Mouse (Mus musculus) lung, embryonic 14.5 days (tissue): Measurements from ENCODE around the gene Samm50. TPM values are rescaled to one million over a fixed set of nuclear protein-coding genes. Genes with fewer than 3 reads are reported as not detected.

Source experiments
- ATAC-seq: fragments of 200-750 bp; cut with Nextera tagmentation; 2 replicates; pipeline ENCODE4 v1.8.0; 2017; ENCODE audit warnings: mild to moderate bottlenecking, moderate TSS enrichment, moderate library complexity; ENCODE audit not compliant: insufficient read depth
- DNase-seq: peaks from one replicate; pipeline ENCODE4 v3.0.0-alpha.2; 2015
- H3K27ac ChIP-seq: fragments of 300-500 bp; sonication (generic); 2 replicates; pipeline ENCODE4 v1.5.1; 2014; ENCODE audit warnings: low read depth, mild to moderate bottlenecking, moderate library complexity
- H3K27me3 ChIP-seq: fragments of 300-500 bp; sonication (generic); 2 replicates; pipeline ENCODE4 v1.6.1; 2014; ENCODE audit warnings: low read length, control low read depth; ENCODE audit not compliant: insufficient read depth
- H3K36me3 ChIP-seq: fragments of 300-500 bp; sonication (generic); 2 replicates; pipeline ENCODE4 v1.6.1; 2014; ENCODE audit warnings: control low read depth; ENCODE audit not compliant: insufficient read depth
- H3K4me1 ChIP-seq: fragments of 300-500 bp; sonication (generic); 2 replicates; pipeline ENCODE4 v1.6.1; 2014; ENCODE audit warnings: antibody characterized with exemption, control low read depth; ENCODE audit not compliant: insufficient read depth
- H3K4me2 ChIP-seq: fragments of 300-500 bp; sonication (generic); 2 replicates; pipeline ENCODE4 v1.6.1; 2014; ENCODE audit warnings: mild to moderate bottlenecking
- H3K4me3 ChIP-seq: fragments of 300-500 bp; sonication (generic); 2 replicates; pipeline ENCODE4 v1.5.1; 2014; ENCODE audit warnings: low read depth, low read length
- H3K9ac ChIP-seq: fragments of 300-500 bp; sonication (generic); 2 replicates; pipeline ENCODE4 v1.6.1; 2014
- H3K9me3 ChIP-seq: fragments of 300-500 bp; sonication (generic); 2 replicates; pipeline ENCODE4 v1.6.1; 2016; ENCODE audit warnings: low read depth, low read length, control low read depth
- CTCF ChIP-seq: IDR thresholded peaks from 2 replicates; pipeline ENCODE4 v1.5.1; 2016; ENCODE audit warnings: antibody characterized with exemption, low read depth
- WGBS: fragments of 180-500 bp; shearing (Covaris S2); extraction: QIAGEN DNeasy Blood & Tissue Kit; methylation state at CpG from one replicate; pipeline ENCODE4 v1.1.7; 2014; 5-methylcytosine and 5-hydroxymethylcytosine counted together
- polyA plus RNA-seq: library from polyadenylated mRNA; unstranded; fragments of >200 nt; fragmentation: Nextera tagmentation; extraction: Ambion mirVana; gene quantifications from 2 replicates; pipeline ENCODE4 v1.2.1, GENCODE M21; 2014

The Samm50 gene
- polyA plus RNA-seq, 1 experiment from 2014 or later, result 78.4 TPM

DNA sequence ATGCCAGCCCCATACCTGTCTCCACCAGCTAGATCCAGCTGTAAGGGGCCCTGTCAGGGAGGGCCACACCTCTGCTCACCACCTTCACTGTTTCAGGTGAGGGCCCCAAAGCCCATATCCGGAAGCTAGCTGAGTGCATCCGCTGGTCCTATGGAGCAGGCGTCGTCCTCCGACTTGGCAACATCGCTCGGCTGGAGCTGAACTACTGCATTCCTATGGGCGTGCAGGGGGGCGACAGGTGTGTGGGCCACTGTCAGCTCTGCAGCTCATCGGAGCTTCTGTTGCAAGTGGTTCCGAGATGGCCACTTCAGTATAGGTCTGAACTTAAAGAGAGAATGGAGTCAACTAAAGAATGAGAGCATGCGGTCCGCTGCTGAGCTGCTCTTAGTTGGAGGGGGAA lies 18.9 kb downstream of the Samm50 start:
- H3K36me3 ChIP-seq, result peaks cover 73% of the 10 kb centered on the region
- no peak for TF ChIP-seq CTCF
- H3K4me1 ChIP-seq, result no peaks in the 10 kb centered on the region
- DNase-seq, result no peak
- H3K9me3 ChIP-seq, result no peaks in the 10 kb centered on the region
- no peak for ATAC-seq
- H3K4me2 ChIP-seq, result no peak overlapping the region
- H3K27me3 ChIP-seq, result no peaks in the 10 kb centered on the region
- WGBS, result 89% methylated on average over 13 of the region's 13 CpGs
- no peak overlapping the region for H3K4me3 ChIP-seq
- H3K27ac ChIP-seq, result no peak overlapping the region
- H3K9ac ChIP-seq, result no peak overlapping the region

GRCm38 (mm10) chr15:84211564-84211963 lies 19.5 kb downstream of the Samm50 start:
- Histone ChIP-seq H3K36me3 (peaks cover 67% of the 10 kb centered on the region), H3K27me3 (no peaks in the 10 kb centered on the region), H3K27ac (no peak overlapping the region), H3K4me2 (no peak overlapping the region), H3K4me1 (no peaks in the 10 kb centered on the region), H3K4me3 (no peak overlapping the region), H3K9me3 (no peaks in the 10 kb centered on the region), H3K9ac (no peak overlapping the region)
- DNase-seq (no peak), ATAC-seq (0 out of 2 replicates have a peak, but pooled peaks have one; percentile 12)
- 80% methylated on average over 4 of the region's 4 CpGs for WGBS
- no peak for TF ChIP-seq CTCF

DNA sequence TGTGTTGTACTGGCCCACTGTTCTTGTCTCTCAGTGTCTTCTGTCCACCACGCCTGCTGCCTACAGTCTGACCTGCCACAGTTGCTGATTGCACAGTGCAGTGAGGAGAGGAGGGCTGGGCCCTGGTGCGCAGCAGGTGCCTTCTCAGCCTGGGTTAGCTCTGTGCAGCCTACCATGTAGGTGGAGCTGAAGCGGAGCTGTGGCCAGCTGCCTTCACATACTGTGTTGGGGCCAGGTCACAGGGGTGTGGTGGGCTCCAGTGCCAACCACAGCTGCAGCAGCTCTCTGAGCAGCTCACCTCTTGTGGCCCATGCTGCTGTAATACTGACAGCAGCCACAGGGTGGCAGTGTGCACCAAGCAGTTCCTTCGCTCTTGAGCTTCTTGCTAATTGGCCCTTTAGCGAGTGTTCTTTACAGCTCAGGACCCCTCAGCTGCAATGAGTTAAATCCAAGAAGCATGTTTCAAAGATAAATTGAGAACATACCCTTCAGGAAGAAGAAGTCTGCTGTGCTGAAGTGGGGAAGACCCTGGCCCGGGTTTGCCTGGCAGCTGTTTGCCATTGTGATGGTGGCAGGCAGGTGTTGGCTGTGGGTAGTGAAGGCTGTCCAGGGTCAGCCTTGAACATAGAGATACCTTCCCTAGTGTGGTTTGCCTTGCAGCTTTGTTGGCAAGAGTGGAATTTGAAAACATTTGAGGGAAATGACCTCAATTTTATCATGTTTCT lies 20.2 kb downstream of the Samm50 start:
- H3K4me3 ChIP-seq, result no peak overlapping the region
- no peaks in the 10 kb centered on the region for H3K4me1 ChIP-seq
- ATAC-seq (peak; percentile 55; the same call in 1 of the 2 replicates), DNase-seq (peak; percentile 94)
- H3K36me3 ChIP-seq, result peaks cover 64% of the 10 kb centered on the region
- 46% methylated on average over 6 of the region's 6 CpGs for WGBS
- TF ChIP-seq CTCF, result peak; percentile 99
- H3K9me3 ChIP-seq, result no peaks in the 10 kb centered on the region
- no peak overlapping the region for H3K4me2 ChIP-seq
- H3K9ac ChIP-seq, result no peak overlapping the region
- H3K27ac ChIP-seq, result no peak overlapping the region
- no peaks in the 10 kb centered on the region for H3K27me3 ChIP-seq

DNA sequence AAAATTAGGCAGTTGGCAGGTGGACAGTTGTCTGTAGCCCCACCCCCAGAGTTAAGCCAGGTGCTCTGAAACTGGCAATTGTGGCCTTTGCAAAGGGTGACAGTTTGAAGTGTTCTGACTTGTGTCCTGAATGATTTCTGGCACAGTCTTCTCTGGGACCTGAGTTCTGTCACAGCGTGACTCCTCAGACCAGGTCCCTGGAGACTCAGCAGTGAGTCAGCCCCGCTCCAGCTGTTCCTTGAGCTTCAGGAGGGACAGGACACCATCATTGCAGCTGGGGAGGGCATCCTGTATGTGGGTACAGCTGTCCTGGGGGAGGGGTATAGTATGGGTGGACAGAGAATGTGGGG lies 20.7 kb downstream of the Samm50 start:
- DNase-seq (no peak), ATAC-seq (no peak)
- no peaks in the 10 kb centered on the region for H3K9me3 ChIP-seq
- no peak for TF ChIP-seq CTCF
- no peak overlapping the region for H3K4me2 ChIP-seq
- H3K4me3 ChIP-seq, result no peak overlapping the region
- no peak overlapping the region for H3K9ac ChIP-seq
- H3K4me1 ChIP-seq, result no peaks in the 10 kb centered on the region
- H3K27ac ChIP-seq, result no peak overlapping the region
- WGBS, result 92% methylated on average over 2 of the region's 2 CpGs
- H3K27me3 ChIP-seq, result no peaks in the 10 kb centered on the region
- peaks cover 60% of the 10 kb centered on the region for H3K36me3 ChIP-seq

- Histone ChIP-seq H3K9ac (no peak overlapping the region), H3K27ac (no peak overlapping the region), H3K4me1 (no peaks in the 10 kb centered on the region), H3K36me3 (peaks cover 57% of the 10 kb centered on the region), H3K4me3 (no peak overlapping the region), H3K4me2 (no peak overlapping the region), H3K9me3 (no peaks in the 10 kb centered on the region), H3K27me3 (no peaks in the 10 kb centered on the region)
- 78% methylated on average over 6 of the region's 6 CpGs for WGBS
- no peak for ATAC-seq
- no peak for DNase-seq
- no peak for TF ChIP-seq CTCF
Measured at GRCm38 (mm10) chr15:84213162-84213739, 21.2 kb downstream of the Samm50 start.

- no peak overlapping the region for H3K4me2 ChIP-seq
- no peak overlapping the region for H3K9ac ChIP-seq
- TF ChIP-seq CTCF, result no peak
- H3K27me3 ChIP-seq, result no peaks in the 10 kb centered on the region
- ATAC-seq, result no peak
- no peak overlapping the region for H3K27ac ChIP-seq
- H3K4me1 ChIP-seq, result peaks cover 4% of the 10 kb centered on the region; the same call in 1 of the 2 replicates
- H3K4me3 ChIP-seq, result no peak overlapping the region
- WGBS, result 82% methylated on average over 7 of the region's 7 CpGs
- DNase-seq, result no peak
- H3K36me3 ChIP-seq, result peaks cover 46% of the 10 kb centered on the region
- no peaks in the 10 kb centered on the region for H3K9me3 ChIP-seq
Measured at GRCm38 (mm10) chr15:84214476-84214875, 22.4 kb downstream of the Samm50 start.

DNA sequence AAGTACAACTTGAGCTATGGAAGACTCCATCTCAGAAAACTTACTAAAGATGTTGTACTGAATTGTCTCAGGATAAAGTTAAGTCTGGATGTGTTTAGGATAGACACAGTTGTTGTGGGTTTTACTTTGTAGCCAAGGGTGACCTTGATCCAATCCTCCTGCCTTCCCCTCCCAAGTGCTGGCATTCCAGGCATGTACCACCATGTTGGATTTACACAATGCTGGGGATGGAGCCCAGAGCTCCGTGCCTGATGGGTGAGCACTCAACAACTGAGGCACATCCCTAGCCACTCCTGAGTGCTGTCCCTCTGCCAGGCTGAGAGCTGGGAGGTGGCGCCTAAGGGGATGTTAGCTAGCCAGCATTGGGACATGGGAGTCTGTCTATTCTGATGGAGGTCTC lies 23.2 kb downstream of the Samm50 start:
- 86% methylated on average over 2 of the region's 2 CpGs for WGBS
- no peak for ATAC-seq
- Histone ChIP-seq H3K27me3 (no peaks in the 10 kb centered on the region), H3K27ac (no peak overlapping the region), H3K4me2 (no peak overlapping the region), H3K9me3 (no peaks in the 10 kb centered on the region), H3K4me1 (peaks cover 4% of the 10 kb centered on the region; the same call in 1 of the 2 replicates), H3K36me3 (peaks cover 38% of the 10 kb centered on the region), H3K4me3 (no peak overlapping the region), H3K9ac (no peak overlapping the region)
- TF ChIP-seq CTCF, result no peak
- DNase-seq, result no peak
